Mouse (Mus musculus): ENCODE data around the gene Ptk7.

Ptk7 gene

GRCm38 (mm10) chr17:46644152-46644805 lies 15.0 kb upstream of the Ptk7 start:
- no peak for DNase-seq (ENCODE audit: low read depth)

- DNase-seq (ENCODE audit: low read depth): no peak
These were observed 12.8 kb upstream of the Ptk7 start for GRCm38 (mm10) chr17:46642060-46642459.

- no peak for DNase-seq (ENCODE audit: low read depth)
These were observed 10.6 kb upstream of the Ptk7 start for GRCm38 (mm10) chr17:46639929-46640328.

- no peak for DNase-seq (ENCODE audit: low read depth)
These were observed 7.7 kb upstream of the Ptk7 start for GRCm38 (mm10) chr17:46636831-46637523.

- DNase-seq (ENCODE audit: low read depth): no peak
These were observed 559 bp upstream of the Ptk7 start for GRCm38 (mm10) chr17:46629685-46630441.

GRCm38 (mm10) chr17:46628471-46628790 lies 873 bp downstream of the Ptk7 start:
- no peak for DNase-seq (ENCODE audit: low read depth)

GRCm38 (mm10) chr17:46627409-46627808 lies 1.9 kb downstream of the Ptk7 start:
- DNase-seq (ENCODE audit: low read depth): no peak

GRCm38 (mm10) chr17:46624598-46624997 lies 4.7 kb downstream of the Ptk7 start:
- no peak for DNase-seq (ENCODE audit: low read depth)

GRCm38 (mm10) chr17:46623819-46624557 lies 5.3 kb downstream of the Ptk7 start:
- no peak for DNase-seq (ENCODE audit: low read depth)

GRCm38 (mm10) chr17:46622269-46622668 lies 7.0 kb downstream of the Ptk7 start:
- DNase-seq (ENCODE audit: low read depth): no peak

- no peak for DNase-seq (ENCODE audit: low read depth)
These were observed 8.0 kb downstream of the Ptk7 start for GRCm38 (mm10) chr17:46621324-46621723.

GRCm38 (mm10) chr17:46619683-46620357 lies 9.5 kb downstream of the Ptk7 start:
- no peak for DNase-seq (ENCODE audit: low read depth)

GRCm38 (mm10) chr17:46618769-46619682 lies 10.3 kb downstream of the Ptk7 start:
- DNase-seq (ENCODE audit: low read depth): no peak

- DNase-seq (ENCODE audit: low read depth): no peak
These were observed 10.9 kb downstream of the Ptk7 start for GRCm38 (mm10) chr17:46618394-46618768.

- no peak for DNase-seq (ENCODE audit: low read depth)
These were observed 11.5 kb downstream of the Ptk7 start for GRCm38 (mm10) chr17:46617799-46618198.

GRCm38 (mm10) chr17:46613229-46613628 lies 16.1 kb downstream of the Ptk7 start:
- DNase-seq (ENCODE audit: low read depth): no peak

- no peak for DNase-seq (ENCODE audit: low read depth)
These were observed 16.5 kb downstream of the Ptk7 start for GRCm38 (mm10) chr17:46612820-46613219.

- no peak for DNase-seq (ENCODE audit: low read depth)
These were observed 17.1 kb downstream of the Ptk7 start for GRCm38 (mm10) chr17:46612189-46612588.

GRCm38 (mm10) chr17:46611316-46611715 lies 18.0 kb downstream of the Ptk7 start:
- DNase-seq (ENCODE audit: low read depth): no peak

GRCm38 (mm10) chr17:46609721-46610514 lies 19.4 kb downstream of the Ptk7 start:
- no peak for DNase-seq (ENCODE audit: low read depth)

All from c-Kit-positive CD71-positive TER-119-negative erythroid progenitor cells, embryonic 14.5 days (primary cell).